Mouse (Mus musculus) gastrocnemius, adult 8-10 months (tissue): ENCODE results near the gene Gm49630. TPM values are rescaled to one million over a fixed set of nuclear protein-coding genes. Genes with fewer than 3 reads are reported as not detected.
"Not testable (repeated sequence)": the region's sequence is repeated elsewhere in the genome, so short reads cannot be mapped to it uniquely, and the experiment has no call there.

Source experiments
- DNase-seq, 2 experiments: peaks; one replicate each; pipeline ENCODE4 v3.0.0; 2022; ENCODE audit warnings: low spot score in 2 of 2
- total RNA-seq, 4 experiments: library from RNA; stranded (reverse); gene quantifications; 2 replicates each; pipeline ENCODE4 v1.2.4; 2022

Gene Gm49630
- total RNA-seq, 4 experiments from 2014 or later: not detected

GRCm38 (mm10) chr17:7369401-7369800 is 2.4 kb downstream of the Gm49630 start:
- not testable (repeated sequence) for DNase-seq

- not testable (repeated sequence) for DNase-seq
Measured at GRCm38 (mm10) chr17:7366676-7367374, 5.0 kb downstream of the Gm49630 start.

- DNase-seq: not testable (repeated sequence)
Measured at GRCm38 (mm10) chr17:7366265-7366664, 5.5 kb downstream of the Gm49630 start.

- not testable (repeated sequence) for DNase-seq
Measured at GRCm38 (mm10) chr17:7365615-7366014, 6.2 kb downstream of the Gm49630 start.

GRCm38 (mm10) chr17:7360749-7361465 is 10.9 kb downstream of the Gm49630 start:
- DNase-seq: not testable (repeated sequence)

GRCm38 (mm10) chr17:7359806-7360205 is 12.0 kb downstream of the Gm49630 start:
- DNase-seq: not testable (repeated sequence)

GRCm38 (mm10) chr17:7352596-7352995 is 19.2 kb downstream of the Gm49630 start, which contains the start of gene Ttll2:
Ttll2 (minus strand) TSS chr17:7352696.
- not testable (repeated sequence) for DNase-seq

GRCm38 (mm10) chr17:7348765-7349164 is 23.0 kb downstream of the Gm49630 start:
- DNase-seq: not testable (repeated sequence)

- DNase-seq: not testable (repeated sequence)
Measured at GRCm38 (mm10) chr17:7337381-7337780, 34.4 kb downstream of the Gm49630 start.

- not testable (repeated sequence) for DNase-seq
Measured at GRCm38 (mm10) chr17:7332745-7333144, 39.0 kb downstream of the Gm49630 start.

- DNase-seq: not testable (repeated sequence)
Measured at GRCm38 (mm10) chr17:7326415-7326814, 45.4 kb downstream of the Gm49630 start.

- not testable (repeated sequence) for DNase-seq
Measured at GRCm38 (mm10) chr17:7324346-7324745, 47.4 kb downstream of the Gm49630 start, which contains the start of gene Tcp10a. Tcp10a (plus strand) TSS chr17:7324646.

GRCm38 (mm10) chr17:7319789-7320188 is 52.0 kb downstream of the Gm49630 start:
- not testable (repeated sequence) for DNase-seq

GRCm38 (mm10) chr17:7315693-7316382 is 55.9 kb downstream of the Gm49630 start:
- not testable (repeated sequence) for DNase-seq

GRCm38 (mm10) chr17:7306278-7307196 is 65.2 kb downstream of the Gm49630 start:
- DNase-seq: not testable (repeated sequence)

Other genes starting within 250 kb of the Gm49630 start
- gene Rps6ka2, start 201.9 kb downstream of the Gm49630 start, total RNA-seq: 100 to 1,000 TPM in 3 of 4 experiments, 10 to 100 TPM in 1; 92.5 to 116 (median 107) TPM
- gene Tcp10a, start 47.3 kb downstream of the Gm49630 start, total RNA-seq: under 1 TPM in 1 of 4 experiments, not detected in 3; 0.75 TPM
- gene Ttll2, start 19.3 kb downstream of the Gm49630 start, total RNA-seq: not detected
- under 1 TPM in 3 of 4 experiments, not detected in 1; 0.20 to 0.32 (median 0.31) TPM for gene Unc93a2, start 13.5 kb upstream of the Gm49630 start, total RNA-seq